Mouse (Mus musculus) testis, adult 2 months (tissue): ENCODE data around the gene Rnd2.

Source experiments
- CTCF ChIP-seq: fragments of 200-500 bp; IDR thresholded peaks from 2 replicates; pipeline ENCODE4 v1.5.1; 2012; ENCODE audit warnings: low read depth, mild to moderate bottlenecking, inconsistent platforms, low read length, moderate library complexity; ENCODE audit not compliant: control insufficient read depth, insufficient read depth, insufficient replicate concordance
- POLR2A ChIP-seq: fragments of 200-500 bp; IDR thresholded peaks from 2 replicates; pipeline ENCODE4 v1.6.1; 2012; ENCODE audit warnings: low read depth, mild to moderate bottlenecking, inconsistent platforms, low read length, moderate library complexity; ENCODE audit not compliant: control insufficient read depth

- TF ChIP-seq POLR2A (no peak), CTCF (no peak)
These were observed 41.5 kb downstream of the Rnd2 start for GRCm38 (mm10) chr11:101506269-101506780.
